Mouse (Mus musculus): Measurements from ENCODE around the gene Sfxn2. TPM values are rescaled to one million over a fixed set of nuclear protein-coding genes. Genes with fewer than 3 reads are reported as not detected.

The Sfxn2 gene
- polyA plus RNA-seq, 1 experiment from 2014 or later, result 16.7 TPM

DNA sequence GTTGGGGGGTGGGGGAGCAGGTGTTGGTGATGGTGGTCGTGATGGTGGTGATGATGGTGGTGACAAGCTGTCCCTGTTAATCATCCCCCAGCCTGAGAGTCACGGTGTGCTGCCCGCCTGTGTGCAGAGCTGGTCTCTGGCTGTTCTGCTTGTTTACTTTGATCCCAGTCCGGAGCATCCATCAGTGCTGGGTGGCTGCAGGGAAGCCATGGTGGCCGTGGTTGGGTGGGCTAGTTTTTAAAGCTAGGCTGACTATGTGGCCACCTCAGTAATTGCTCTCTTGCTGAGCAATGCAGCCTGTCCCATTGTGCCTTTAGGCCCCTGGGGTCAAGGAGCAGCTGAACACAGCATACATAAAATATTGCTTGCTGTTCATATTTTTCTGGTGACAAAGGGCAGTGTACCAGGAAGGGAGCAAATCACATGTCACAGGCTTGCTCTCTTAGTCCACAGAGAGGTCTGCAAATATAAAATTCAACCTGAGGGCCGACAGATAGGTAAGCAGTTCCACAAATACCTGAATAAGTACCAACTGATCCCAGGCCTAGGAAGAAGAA is 38.5 kb upstream of the Sfxn2 start:
- no peak overlapping the region for H3K27ac ChIP-seq (replicated peaks; ENCODE audit: low read depth, low read length)
- peaks cover 34% of the 10 kb centered on the region for H3K4me1 ChIP-seq (ENCODE audit: control insufficient read depth, insufficient read depth, low read length)

DNA sequence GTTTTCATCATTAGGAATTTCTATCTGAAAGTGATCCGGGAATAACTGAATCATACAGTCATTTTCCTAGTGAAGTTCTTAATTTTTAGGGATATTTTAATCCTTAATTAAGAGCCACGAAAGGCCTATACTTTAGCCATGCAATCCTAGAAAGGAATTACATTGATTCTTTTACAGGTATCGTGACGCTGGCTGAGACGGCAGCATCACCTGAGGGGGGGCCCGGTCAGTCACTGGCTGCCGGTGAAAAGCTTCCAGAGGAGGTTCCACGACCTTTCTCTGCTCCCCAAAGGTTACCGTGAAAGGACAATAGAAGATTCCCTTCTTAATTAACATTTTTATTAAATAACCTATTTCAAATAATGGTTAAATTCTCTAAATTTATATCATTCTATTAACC is 35.8 kb upstream of the Sfxn2 start:
- WGBS, result 87% methylated on average over 9 of the region's 9 CpGs
- ATAC-seq (ENCODE audit: low read depth), result no peak
- no peak overlapping the region for H3K27ac ChIP-seq (replicated peaks; ENCODE audit: low read depth, low read length)

More for the DNA sequence above, 38.5 kb upstream of the Sfxn2 start:
- DNase-seq (ENCODE audit: low spot score) (no peak), ATAC-seq (ENCODE audit: low read depth) (no peak)
- Histone ChIP-seq H3K9me3 (ENCODE audit: control insufficient read depth, low read length) (no peaks in the 10 kb centered on the region), H3K36me3 (ENCODE audit: control insufficient read depth, insufficient read depth, low read length) (peaks cover 3% of the 10 kb centered on the region; the same call in 1 of the 2 replicates), H3K4me2 (ENCODE audit: low read depth, low read length) (no peak overlapping the region), H3K9ac (ENCODE audit: low read depth, low read length) (no peak overlapping the region), H3K4me3 (ENCODE audit: low read depth, low read length) (no peak overlapping the region), H3K27me3 (replicated peaks; ENCODE audit: control insufficient read depth, insufficient read depth, low read length) (no peaks in the 10 kb centered on the region)
- 62% methylated on average over 6 of the region's 6 CpGs for WGBS

DNA sequence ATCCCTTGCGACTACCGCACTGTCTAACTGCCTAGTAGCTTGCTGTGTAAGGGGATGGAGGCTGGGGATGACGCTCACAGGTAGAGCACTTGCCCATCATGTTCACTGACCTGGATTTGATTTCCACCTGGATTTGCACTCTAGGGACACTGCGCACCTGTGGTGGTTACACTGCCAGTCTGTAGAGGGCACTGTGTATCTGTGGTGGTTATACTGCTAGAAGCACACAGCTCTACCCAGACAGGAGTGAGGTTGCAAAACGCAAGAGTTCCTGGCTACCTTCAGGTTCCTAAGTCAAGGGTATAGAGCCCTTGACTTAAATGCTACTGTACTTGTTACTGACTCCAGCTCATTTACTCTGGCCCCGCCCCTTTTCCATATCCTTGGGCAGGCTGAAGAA is 35.0 kb upstream of the Sfxn2 start:
- peaks cover 36% of the 10 kb centered on the region for H3K36me3 ChIP-seq (ENCODE audit: control insufficient read depth, insufficient read depth, low read length)
- H3K4me2 ChIP-seq (ENCODE audit: low read depth, low read length), result no peak overlapping the region
- H3K9ac ChIP-seq (ENCODE audit: low read depth, low read length), result no peak overlapping the region
- H3K9me3 ChIP-seq (ENCODE audit: control insufficient read depth, low read length), result no peaks in the 10 kb centered on the region
- WGBS, result 89% methylated on average over 6 of the region's 6 CpGs
- no peak overlapping the region for H3K27ac ChIP-seq (replicated peaks; ENCODE audit: low read depth, low read length)
- H3K27me3 ChIP-seq (replicated peaks; ENCODE audit: control insufficient read depth, insufficient read depth, low read length), result no peaks in the 10 kb centered on the region
- H3K4me3 ChIP-seq (ENCODE audit: low read depth, low read length), result no peak overlapping the region
- ATAC-seq (ENCODE audit: low read depth), result no peak
- no peak for DNase-seq (ENCODE audit: low spot score)
- peaks cover under 1% of the 10 kb centered on the region; the same call in 1 of the 2 replicates for H3K4me1 ChIP-seq (ENCODE audit: control insufficient read depth, insufficient read depth, low read length)

More for the DNA sequence above, 35.8 kb upstream of the Sfxn2 start:
- Histone ChIP-seq H3K27me3 (replicated peaks; ENCODE audit: control insufficient read depth, insufficient read depth, low read length) (no peaks in the 10 kb centered on the region), H3K9me3 (ENCODE audit: control insufficient read depth, low read length) (no peaks in the 10 kb centered on the region), H3K4me2 (ENCODE audit: low read depth, low read length) (no peak overlapping the region), H3K4me1 (ENCODE audit: control insufficient read depth, insufficient read depth, low read length) (peaks cover 8% of the 10 kb centered on the region), H3K9ac (ENCODE audit: low read depth, low read length) (no peak overlapping the region), H3K36me3 (ENCODE audit: control insufficient read depth, insufficient read depth, low read length) (peaks cover 28% of the 10 kb centered on the region), H3K4me3 (ENCODE audit: low read depth, low read length) (no peak overlapping the region)
- DNase-seq (ENCODE audit: low spot score), result no peak

DNA sequence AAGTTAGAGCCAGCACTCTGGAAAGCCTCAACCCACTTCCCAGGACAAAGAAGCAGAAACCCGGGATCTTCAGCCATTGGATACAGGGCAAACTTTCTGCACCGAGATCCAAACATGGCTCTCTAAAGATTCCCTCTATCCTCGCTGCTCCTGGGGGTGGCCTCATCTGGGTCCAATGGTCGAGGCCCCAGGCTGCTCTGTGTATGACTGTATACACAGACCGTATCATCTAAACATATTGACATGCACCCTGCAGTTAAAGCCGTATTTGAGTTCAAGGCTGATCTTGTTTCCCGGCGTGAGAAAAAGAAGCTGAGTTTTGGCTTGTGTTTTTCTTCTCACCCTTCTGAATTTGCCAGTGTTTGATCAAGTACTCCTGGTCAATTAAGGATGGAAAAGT is 30.4 kb upstream of the Sfxn2 start:
- H3K4me3 ChIP-seq (ENCODE audit: low read depth, low read length), result no peak overlapping the region
- peaks cover 50% of the 10 kb centered on the region for H3K36me3 ChIP-seq (ENCODE audit: control insufficient read depth, insufficient read depth, low read length)
- H3K27me3 ChIP-seq (replicated peaks; ENCODE audit: control insufficient read depth, insufficient read depth, low read length), result no peaks in the 10 kb centered on the region
- WGBS, result 86% methylated on average over 8 of the region's 8 CpGs
- DNase-seq (ENCODE audit: low spot score) (no peak), ATAC-seq (ENCODE audit: low read depth) (no peak)
- no peak overlapping the region for H3K9ac ChIP-seq (ENCODE audit: low read depth, low read length)
- H3K4me1 ChIP-seq (ENCODE audit: control insufficient read depth, insufficient read depth, low read length), result no peaks in the 10 kb centered on the region
- no peak overlapping the region for H3K4me2 ChIP-seq (ENCODE audit: low read depth, low read length)
- H3K27ac ChIP-seq (replicated peaks; ENCODE audit: low read depth, low read length), result no peak overlapping the region
- H3K9me3 ChIP-seq (ENCODE audit: control insufficient read depth, low read length), result no peaks in the 10 kb centered on the region

DNA sequence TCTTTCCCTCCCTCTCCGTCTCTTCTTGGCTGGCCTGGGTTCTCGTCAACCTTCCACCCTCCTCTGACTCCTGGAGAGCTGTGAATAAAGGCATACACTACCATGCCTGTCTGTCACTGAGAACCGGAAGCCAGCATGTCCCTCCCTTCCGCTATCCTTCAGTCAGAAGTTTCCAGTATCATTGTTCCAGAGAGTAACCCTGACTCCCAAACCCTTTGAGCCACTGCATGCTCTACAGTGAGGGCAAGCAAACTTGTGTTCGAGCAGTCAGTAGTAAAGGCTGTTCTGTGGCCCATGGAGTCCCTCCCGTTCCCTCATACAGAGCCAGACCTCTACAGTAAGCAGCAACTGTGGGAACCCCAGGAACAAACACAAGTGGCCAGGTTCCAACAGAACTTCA is 25.6 kb upstream of the Sfxn2 start:
- H3K27me3 ChIP-seq (replicated peaks; ENCODE audit: control insufficient read depth, insufficient read depth, low read length), result no peaks in the 10 kb centered on the region
- no peaks in the 10 kb centered on the region for H3K9me3 ChIP-seq (ENCODE audit: control insufficient read depth, low read length)
- no peak overlapping the region for H3K9ac ChIP-seq (ENCODE audit: low read depth, low read length)
- no peak overlapping the region for H3K4me3 ChIP-seq (ENCODE audit: low read depth, low read length)
- ATAC-seq (ENCODE audit: low read depth) (no peak), DNase-seq (ENCODE audit: low spot score) (no peak)
- peaks cover 62% of the 10 kb centered on the region for H3K36me3 ChIP-seq (ENCODE audit: control insufficient read depth, insufficient read depth, low read length)
- no peak overlapping the region for H3K4me2 ChIP-seq (ENCODE audit: low read depth, low read length)
- H3K27ac ChIP-seq (replicated peaks; ENCODE audit: low read depth, low read length), result no peak overlapping the region
- WGBS, result 90% methylated on average over 6 of the region's 6 CpGs
- H3K4me1 ChIP-seq (ENCODE audit: control insufficient read depth, insufficient read depth, low read length), result no peaks in the 10 kb centered on the region

DNA sequence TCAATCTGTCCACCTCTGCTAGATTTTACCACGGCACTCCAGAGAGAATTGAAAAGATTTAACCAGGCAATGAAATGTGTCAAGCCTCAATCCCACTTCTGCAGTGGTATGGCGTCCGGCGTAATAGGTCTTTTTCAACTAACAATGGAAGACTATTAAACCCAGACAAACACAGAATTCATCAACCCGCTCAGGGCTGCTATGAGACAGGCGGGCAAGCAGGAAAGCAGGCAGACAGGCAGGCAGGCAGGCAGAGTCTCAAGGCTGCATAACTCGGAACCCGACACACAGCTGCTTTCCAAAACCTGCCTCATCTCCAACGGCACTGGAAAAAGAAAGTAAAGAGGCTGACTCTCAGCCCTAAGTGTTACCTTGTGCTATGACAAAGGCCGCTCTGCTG is 25.1 kb upstream of the Sfxn2 start:
- no peak for DNase-seq (ENCODE audit: low spot score)
- no peaks in the 10 kb centered on the region for H3K4me1 ChIP-seq (ENCODE audit: control insufficient read depth, insufficient read depth, low read length)
- no peak overlapping the region for H3K4me3 ChIP-seq (ENCODE audit: low read depth, low read length)
- peaks cover 57% of the 10 kb centered on the region for H3K36me3 ChIP-seq (ENCODE audit: control insufficient read depth, insufficient read depth, low read length)
- no peak overlapping the region for H3K9ac ChIP-seq (ENCODE audit: low read depth, low read length)
- H3K27ac ChIP-seq (replicated peaks; ENCODE audit: low read depth, low read length), result no peak overlapping the region
- no peak for ATAC-seq (ENCODE audit: low read depth)
- H3K9me3 ChIP-seq (ENCODE audit: control insufficient read depth, low read length), result no peaks in the 10 kb centered on the region
- H3K27me3 ChIP-seq (replicated peaks; ENCODE audit: control insufficient read depth, insufficient read depth, low read length), result no peaks in the 10 kb centered on the region
- no peak overlapping the region for H3K4me2 ChIP-seq (ENCODE audit: low read depth, low read length)
- WGBS, result 75% methylated on average over 10 of the region's 10 CpGs

DNA sequence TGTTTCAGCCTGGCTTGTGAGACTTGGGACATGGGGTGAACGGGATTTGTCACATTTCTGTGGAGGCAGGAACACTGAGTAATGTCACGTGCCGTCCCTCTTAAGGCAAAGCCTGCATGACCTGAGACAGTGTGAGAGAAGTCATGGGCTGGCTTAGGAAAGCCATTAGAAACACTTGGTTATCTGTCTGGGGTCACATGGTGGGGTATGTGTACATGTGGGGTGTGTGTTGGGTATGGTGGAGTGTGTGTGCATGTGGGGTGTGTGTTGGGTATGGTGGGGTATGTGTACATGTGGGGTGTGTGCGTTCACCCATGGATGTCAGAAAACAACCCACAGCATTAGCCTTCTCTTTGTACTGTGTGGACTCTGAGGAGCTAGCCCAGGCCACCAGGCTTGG is 22.8 kb upstream of the Sfxn2 start:
- H3K9me3 ChIP-seq (ENCODE audit: control insufficient read depth, low read length), result no peaks in the 10 kb centered on the region
- no peak overlapping the region for H3K27ac ChIP-seq (replicated peaks; ENCODE audit: low read depth, low read length)
- no peaks in the 10 kb centered on the region for H3K27me3 ChIP-seq (replicated peaks; ENCODE audit: control insufficient read depth, insufficient read depth, low read length)
- no peak overlapping the region for H3K9ac ChIP-seq (ENCODE audit: low read depth, low read length)
- H3K36me3 ChIP-seq (ENCODE audit: control insufficient read depth, insufficient read depth, low read length), result peaks cover 72% of the 10 kb centered on the region
- no peaks in the 10 kb centered on the region for H3K4me1 ChIP-seq (ENCODE audit: control insufficient read depth, insufficient read depth, low read length)
- no peak overlapping the region for H3K4me3 ChIP-seq (ENCODE audit: low read depth, low read length)
- ATAC-seq (ENCODE audit: low read depth) (no peak), DNase-seq (ENCODE audit: low spot score) (no peak)
- WGBS, result 98% methylated on average over 4 of the region's 4 CpGs
- no peak overlapping the region for H3K4me2 ChIP-seq (ENCODE audit: low read depth, low read length)

DNA sequence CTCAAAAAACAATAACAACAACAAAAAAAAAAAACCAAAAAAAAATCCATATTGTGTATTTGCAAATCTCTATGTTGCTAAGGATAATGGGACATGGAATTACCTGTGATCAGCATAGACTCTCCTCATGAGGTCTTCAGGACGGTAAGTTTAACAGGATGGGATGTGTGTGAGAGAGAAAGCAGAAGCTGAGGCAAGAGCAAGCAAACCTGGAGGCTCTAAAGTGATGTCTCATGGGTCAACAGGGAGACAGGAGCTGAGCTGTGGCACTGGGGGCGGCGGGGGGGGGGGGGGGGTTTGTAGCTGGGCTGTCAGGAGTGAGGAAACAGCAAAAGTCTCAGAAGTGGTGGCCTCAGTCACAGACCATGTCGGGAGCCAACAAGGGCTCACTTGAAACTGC is 20.7 kb upstream of the Sfxn2 start:
- H3K4me3 ChIP-seq (ENCODE audit: low read depth, low read length), result no peak overlapping the region
- 90% methylated on average over 4 of the region's 4 CpGs for WGBS
- H3K4me2 ChIP-seq (ENCODE audit: low read depth, low read length), result no peak overlapping the region
- DNase-seq (ENCODE audit: low spot score) (no peak), ATAC-seq (ENCODE audit: low read depth) (no peak)
- H3K36me3 ChIP-seq (ENCODE audit: control insufficient read depth, insufficient read depth, low read length), result peaks cover 81% of the 10 kb centered on the region
- no peaks in the 10 kb centered on the region for H3K27me3 ChIP-seq (replicated peaks; ENCODE audit: control insufficient read depth, insufficient read depth, low read length)
- no peaks in the 10 kb centered on the region for H3K9me3 ChIP-seq (ENCODE audit: control insufficient read depth, low read length)
- no peak overlapping the region for H3K9ac ChIP-seq (ENCODE audit: low read depth, low read length)
- H3K27ac ChIP-seq (replicated peaks; ENCODE audit: low read depth, low read length), result no peak overlapping the region
- H3K4me1 ChIP-seq (ENCODE audit: control insufficient read depth, insufficient read depth, low read length), result no peaks in the 10 kb centered on the region

DNA sequence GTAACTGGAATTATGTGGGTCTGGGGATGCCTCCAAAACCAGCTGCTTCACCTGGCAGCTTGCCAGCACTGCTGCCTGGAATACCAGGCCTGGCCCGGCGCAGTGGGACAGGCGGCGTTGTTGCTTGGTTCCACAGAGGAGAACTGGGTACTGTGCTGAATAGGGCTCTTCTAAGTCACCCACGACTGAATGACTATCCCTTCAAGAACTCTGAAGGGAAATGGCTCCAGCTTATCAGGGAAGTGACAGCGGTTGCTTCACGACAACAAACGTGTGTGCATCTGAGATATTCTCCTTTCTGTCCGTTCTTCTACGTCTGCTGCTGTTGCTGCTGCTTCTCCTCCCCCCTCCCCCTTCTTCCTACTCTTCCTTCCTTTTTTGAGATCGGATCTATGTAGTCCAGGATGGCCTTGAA is 19.6 kb upstream of the Sfxn2 start:
- H3K27ac ChIP-seq (replicated peaks; ENCODE audit: low read depth, low read length), result no peak overlapping the region; the same call in 1 of the 2 replicates
- H3K9me3 ChIP-seq (ENCODE audit: control insufficient read depth, low read length), result no peaks in the 10 kb centered on the region
- H3K36me3 ChIP-seq (ENCODE audit: control insufficient read depth, insufficient read depth, low read length), result peaks cover 78% of the 10 kb centered on the region
- ATAC-seq (ENCODE audit: low read depth) (peak; percentile 79; the same call in 1 of the 2 replicates), DNase-seq (ENCODE audit: low spot score) (peak; percentile 87)
- 66% methylated on average over 11 of the region's 11 CpGs for WGBS
- H3K4me3 ChIP-seq (ENCODE audit: low read depth, low read length), result no peak overlapping the region
- no peaks in the 10 kb centered on the region for H3K4me1 ChIP-seq (ENCODE audit: control insufficient read depth, insufficient read depth, low read length)
- no peak overlapping the region for H3K9ac ChIP-seq (ENCODE audit: low read depth, low read length)
- no peak overlapping the region for H3K4me2 ChIP-seq (ENCODE audit: low read depth, low read length)
- no peaks in the 10 kb centered on the region for H3K27me3 ChIP-seq (replicated peaks; ENCODE audit: control insufficient read depth, insufficient read depth, low read length)

Measured in embryonic facial prominence, embryonic 14.5 days (tissue).